Mouse (Mus musculus) CH12.LX (cell line): Measurements from ENCODE around the gene Pxn. TPM values are rescaled to one million over a fixed set of nuclear protein-coding genes. Genes with fewer than 3 reads are reported as not detected.
A peak's percentile ranks its signal among the peaks of the same experiment; 100 is the strongest.

Experiments used
- DNase-seq: peaks from one replicate; pipeline ENCODE4 v3.0.0-alpha.2; 2013; ENCODE audit errors: extremely low read depth
- H3K27ac ChIP-seq: 2 replicates; pipeline ENCODE4 v1.5.1; 2012; ENCODE audit warnings: low read depth, mild to moderate bottlenecking, control low read depth, moderate library complexity; ENCODE audit not compliant: insufficient read depth
- H3K27me3 ChIP-seq: replicated peaks from 2 replicates; pipeline ENCODE3; 2012; ENCODE audit warnings: inconsistent platforms
- H3K36me3 ChIP-seq, 2 experiments: replicated peaks in 1 of 2; 2 replicates each; pipeline versions ENCODE3 to v1.6.1; 2012; ENCODE audit warnings: inconsistent platforms in 1 of 2, low read length in 1 of 2, mild to moderate bottlenecking in 1 of 2, mixed read lengths in 1 of 2, moderate library complexity in 1 of 2; ENCODE audit not compliant: control insufficient read depth in 1 of 2, insufficient read depth in 1 of 2
- H3K4me1 ChIP-seq, 2 experiments: 2 replicates each; pipeline ENCODE4 v1.6.1; 2012; ENCODE audit warnings: inconsistent platforms in 1 of 2, moderate library complexity in 1 of 2; ENCODE audit not compliant: insufficient read depth in 2 of 2, control insufficient read depth in 1 of 2
- H3K4me2 ChIP-seq: 2 replicates; pipeline ENCODE4 v1.6.1; 2012; ENCODE audit warnings: low read depth, mild to moderate bottlenecking, control low read depth; ENCODE audit not compliant: poor library complexity, insufficient read depth, severe bottlenecking
- H3K4me3 ChIP-seq, 3 experiments: fragments of 150-350 bp in 1 of 3; sonication (generic) in 1 of 3; replicated peaks in 1 of 3; 2 replicates each; pipeline versions ENCODE3 to v1.5.1; 2011 to 2012; ENCODE audit warnings: low read depth in 2 of 3, low read length in 2 of 3, mild to moderate bottlenecking in 2 of 3, moderate library complexity in 2 of 3, control low read depth in 1 of 3, improper control_type of control experiment in 1 of 3, inconsistent platforms in 1 of 3, mixed read lengths in 1 of 3; ENCODE audit not compliant: poor library complexity in 1 of 3
- H3K79me2 ChIP-seq: replicated peaks from 2 replicates; pipeline ENCODE4 v1.6.1; 2012; ENCODE audit warnings: mild to moderate bottlenecking, moderate library complexity; ENCODE audit not compliant: control insufficient read depth, poor library complexity, insufficient read depth, severe bottlenecking; ENCODE audit errors: extremely low read depth
- H3K9ac ChIP-seq: 2 replicates; pipeline ENCODE4 v1.6.1; 2012; ENCODE audit warnings: low read depth, mild to moderate bottlenecking, control low read depth, moderate library complexity; ENCODE audit not compliant: insufficient read depth
- H3K9me3 ChIP-seq: replicated peaks from 2 replicates; pipeline ENCODE3; 2012; ENCODE audit warnings: low read length, inconsistent platforms, mixed read lengths
- BHLHE40 ChIP-seq: IDR thresholded peaks from 2 replicates; pipeline ENCODE4 v1.6.1; 2011; ENCODE audit warnings: mild to moderate bottlenecking, low read depth, low read length, improper control_type of control experiment
- CHD1 ChIP-seq: IDR thresholded peaks from 2 replicates; pipeline ENCODE4 v1.6.1; 2012; ENCODE audit warnings: low read depth, low read length, improper control_type of control experiment, inconsistent platforms
- CHD2 ChIP-seq: IDR thresholded peaks from 2 replicates; pipeline ENCODE4 v1.6.1; 2011; ENCODE audit warnings: low read length, improper control_type of control experiment
- E2F4 ChIP-seq: IDR thresholded peaks from 2 replicates; pipeline ENCODE4 v1.6.1; 2011; ENCODE audit warnings: low read depth, low read length, improper control_type of control experiment; ENCODE audit not compliant: insufficient replicate concordance
- EP300 ChIP-seq: IDR thresholded peaks from 2 replicates; pipeline ENCODE4 v1.6.1; 2011; ENCODE audit warnings: low read length, improper control_type of control experiment
- ETS1 ChIP-seq: conservative IDR thresholded peaks from 2 replicates; pipeline ENCODE4 v1.6.1; 2012; ENCODE audit warnings: low read depth, mild to moderate bottlenecking, inconsistent platforms, low read length, improper control_type of control experiment, moderate library complexity
- HCFC1 ChIP-seq: IDR thresholded peaks from 2 replicates; pipeline ENCODE4 v1.6.1; 2012; ENCODE audit warnings: low read depth, mild to moderate bottlenecking, inconsistent platforms, low read length, improper control_type of control experiment
- IRF4 ChIP-seq: IDR thresholded peaks from 2 replicates; pipeline ENCODE4 v1.6.1; 2014; ENCODE audit warnings: low read depth, mild to moderate bottlenecking, inconsistent platforms, low read length, improper control_type of control experiment
- KAT2A ChIP-seq: IDR thresholded peaks from 2 replicates; pipeline ENCODE4 v1.6.1; 2012; ENCODE audit warnings: low read length, improper control_type of control experiment, inconsistent platforms; ENCODE audit not compliant: insufficient replicate concordance
- RAD21 ChIP-seq: IDR thresholded peaks from 2 replicates; pipeline ENCODE4 v1.6.1; 2011; ENCODE audit warnings: low read depth, mild to moderate bottlenecking, low read length, improper control_type of control experiment, moderate library complexity
- RCOR1 ChIP-seq: conservative IDR thresholded peaks from 2 replicates; pipeline ENCODE4 v1.6.1; 2012; ENCODE audit warnings: low read depth, mild to moderate bottlenecking, inconsistent platforms, low read length, improper control_type of control experiment
- TBP ChIP-seq: conservative IDR thresholded peaks from 2 replicates; pipeline ENCODE4 v1.6.1; 2011; ENCODE audit warnings: low read depth, low read length, improper control_type of control experiment
- TCF12 ChIP-seq: IDR thresholded peaks from 2 replicates; pipeline ENCODE4 v1.6.1; 2014; ENCODE audit warnings: low read depth, mild to moderate bottlenecking, inconsistent platforms, low read length, improper control_type of control experiment
- dilution Hi-C: fragments of 300-500 bp; cut with MboI; formaldehyde crosslinking; loops from 2 replicates; pipeline ENCODE4 v1.14.3; 2020; ENCODE audit warnings: low sequenced_read_pairs; ENCODE audit not compliant: extremely low pct_unique_long_range_greater_than_20kb, extremely low pct_ligation_motif_present
- in situ Hi-C: fragments of 300-500 bp; cut with MboI; formaldehyde crosslinking; loops from 3 replicates; pipeline ENCODE4 v1.14.3; 2019; ENCODE audit warnings: low sequenced_read_pairs, low pct_ligation_motif_present, low pct_unique_long_range_greater_than_20kb, mixed read lengths
- polyA plus RNA-seq: library from polyadenylated mRNA; unstranded; fragments of >175 nt; gene quantifications from 2 replicates; pipeline ENCODE4 v1.2.1, GENCODE M21; 2012; ENCODE audit warnings: low read depth; ENCODE audit not compliant: insufficient read length
- total RNA-seq, 2 experiments: library from RNA; depleted of rRNA; stranded (reverse); fragments of 300-350 nt in 1 of 2; fragments of >200 nt in 1 of 2; gene quantifications; 2 replicates each; pipeline ENCODE4 v1.2.3; 2012 to 2014

Pxn gene
- total and polyA plus RNA-seq, 3 experiments: 17.0 to 43.4 (median 21.1) TPM

- no peaks in the 10 kb centered on the region for H3K9me3 ChIP-seq
- no peak for TF ChIP-seq CHD2
- no peak for TF ChIP-seq EP300
- H3K36me3 ChIP-seq: peaks cover 0 to 40% of the 10 kb centered on the region in 2 experiments
- H3K4me2 ChIP-seq: 0 out of 2 replicates have a peak overlapping the region, but pooled peaks have one; percentile 2
- H3K27ac ChIP-seq: no peak overlapping the region
- dilution Hi-C loops (no loop called here), in situ Hi-C loops (no loop called here)
- DNase-seq: no peak
- no peaks in the 10 kb centered on the region for H3K79me2 ChIP-seq
- H3K4me3 ChIP-seq: no peak overlapping the region
- peaks cover 41 to 75% of the 10 kb centered on the region in 2 experiments for H3K4me1 ChIP-seq
- no peak overlapping the region for H3K9ac ChIP-seq
- H3K27me3 ChIP-seq: no peaks in the 10 kb centered on the region
These were observed 23.4 kb downstream of the Pxn start for GRCm38 (mm10) chr5:115529742-115530446.

GRCm38 (mm10) chr5:115530447-115530809, 24.0 kb downstream of the Pxn start:
- H3K79me2 ChIP-seq: no peaks in the 10 kb centered on the region
- peaks cover 0 to 37% of the 10 kb centered on the region in 2 experiments for H3K36me3 ChIP-seq
- H3K9me3 ChIP-seq: no peaks in the 10 kb centered on the region
- TF ChIP-seq TBP (no peak), RCOR1 (no peak), RAD21 (no peak), CHD1 (no peak), TCF12 (0 out of 2 replicates have a peak, but pooled peaks have one; percentile 14), E2F4 (no peak), ETS1 (0 out of 2 replicates have a peak, but pooled peaks have one; percentile 34), EP300 (no peak), IRF4 (no peak), HCFC1 (no peak), KAT2A (no peak), BHLHE40 (peak; percentile 86)
- TF ChIP-seq, all 38 proteins: peak for 3
- in situ Hi-C loops: no loop called here
- Histone ChIP-seq H3K9ac (no peak overlapping the region), H3K4me3 (no peak overlapping the region), H3K27me3 (no peaks in the 10 kb centered on the region), H3K4me2 (0 out of 2 replicates have a peak overlapping the region, but pooled peaks have one; percentile 2), H3K27ac (no peak overlapping the region), H3K4me1 (peaks cover 46 to 78% of the 10 kb centered on the region in 2 experiments)
- dilution Hi-C loops: no loop called here
- DNase-seq: no peak
